Mouse (Mus musculus) intestine, embryonic 16.5 days (tissue): Measurements from ENCODE around the gene Ptpn3. TPM values are rescaled to one million over a fixed set of nuclear protein-coding genes. Genes with fewer than 3 reads are reported as not detected.

Experiments used
- ATAC-seq: fragments of 200-750 bp; cut with Nextera tagmentation; 2 replicates; pipeline ENCODE4 v1.8.0; 2017; ENCODE audit warnings: moderate TSS enrichment, moderate library complexity
- H3K27ac ChIP-seq: fragments of 300-500 bp; sonication (generic); 2 replicates; pipeline ENCODE4 v1.5.1; 2014; ENCODE audit warnings: mild to moderate bottlenecking, low read length
- H3K27me3 ChIP-seq: fragments of 300-500 bp; sonication (generic); replicated peaks from 2 replicates; pipeline ENCODE4 v1.6.1; 2014; ENCODE audit warnings: low read length, control low read depth, mixed read lengths; ENCODE audit not compliant: control insufficient read depth, insufficient read depth
- H3K36me3 ChIP-seq: fragments of 300-500 bp; sonication (generic); 2 replicates; pipeline ENCODE4 v1.6.1; 2014; ENCODE audit warnings: low read length, control low read depth; ENCODE audit not compliant: control insufficient read depth, insufficient read depth
- H3K4me1 ChIP-seq: fragments of 300-500 bp; sonication (generic); 2 replicates; pipeline ENCODE4 v1.6.1; 2014; ENCODE audit warnings: low read length, control low read depth, mixed read lengths; ENCODE audit not compliant: control insufficient read depth, insufficient read depth
- H3K4me2 ChIP-seq: fragments of 300-500 bp; sonication (generic); 2 replicates; pipeline ENCODE4 v1.6.1; 2014; ENCODE audit warnings: low read depth, low read length, control low read depth
- H3K4me3 ChIP-seq: fragments of 300-500 bp; sonication (generic); 2 replicates; pipeline ENCODE4 v1.5.1; 2014; ENCODE audit warnings: mild to moderate bottlenecking, low read length
- H3K9ac ChIP-seq: fragments of 300-500 bp; sonication (generic); 2 replicates; pipeline ENCODE4 v1.6.1; 2014; ENCODE audit warnings: low read depth, low read length
- H3K9me3 ChIP-seq: fragments of 300-500 bp; sonication (generic); 2 replicates; pipeline ENCODE4 v1.6.1; 2016; ENCODE audit warnings: low read length, control low read depth; ENCODE audit not compliant: control insufficient read depth
- WGBS: fragments of 180-500 bp; shearing (Covaris S2); extraction: QIAGEN DNeasy Blood & Tissue Kit; methylation state at CpG from one replicate; pipeline ENCODE4 v1.1.7; 2014; 5-methylcytosine and 5-hydroxymethylcytosine counted together
- polyA plus RNA-seq: library from polyadenylated mRNA; unstranded; fragments of >200 nt; fragmentation: Nextera tagmentation; extraction: Ambion mirVana; gene quantifications from 2 replicates; pipeline ENCODE4 v1.2.1, GENCODE M21; 2015

The Ptpn3 gene
- polyA plus RNA-seq, 1 experiment from 2014 or later, result 8.5 TPM

DNA sequence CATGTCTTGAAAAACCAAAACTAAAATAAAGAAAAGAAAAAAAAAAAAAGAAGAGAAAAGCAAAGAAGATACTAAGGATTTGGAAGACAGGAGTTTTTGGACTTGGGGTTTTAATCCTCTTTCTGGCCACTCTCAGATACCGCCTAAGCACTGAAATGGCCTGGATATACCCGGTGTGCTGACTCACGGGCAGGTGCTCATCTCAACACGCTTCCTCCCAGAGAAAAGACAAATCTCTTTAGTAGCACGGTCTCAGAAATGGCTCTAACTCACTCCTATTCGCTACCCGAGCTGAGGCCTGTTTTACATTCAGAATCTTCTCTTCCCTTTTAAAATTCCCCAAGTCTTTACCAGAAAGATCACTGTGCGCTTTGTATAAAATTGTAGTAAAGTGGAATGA, 44.2 kb downstream of the Ptpn3 start:
- no peak overlapping the region for H3K9ac ChIP-seq
- no peak overlapping the region for H3K27ac ChIP-seq
- 71% methylated on average over 8 of the region's 8 CpGs for WGBS
- no peak overlapping the region for H3K4me2 ChIP-seq
- ATAC-seq, result no peak
- H3K4me1 ChIP-seq, result peaks cover 5% of the 10 kb centered on the region; the same call in 1 of the 2 replicates
- no peak overlapping the region for H3K4me3 ChIP-seq
- no peaks in the 10 kb centered on the region for H3K9me3 ChIP-seq
- H3K36me3 ChIP-seq, result peaks cover 5% of the 10 kb centered on the region; the same call in 1 of the 2 replicates
- no peaks in the 10 kb centered on the region for H3K27me3 ChIP-seq

DNA sequence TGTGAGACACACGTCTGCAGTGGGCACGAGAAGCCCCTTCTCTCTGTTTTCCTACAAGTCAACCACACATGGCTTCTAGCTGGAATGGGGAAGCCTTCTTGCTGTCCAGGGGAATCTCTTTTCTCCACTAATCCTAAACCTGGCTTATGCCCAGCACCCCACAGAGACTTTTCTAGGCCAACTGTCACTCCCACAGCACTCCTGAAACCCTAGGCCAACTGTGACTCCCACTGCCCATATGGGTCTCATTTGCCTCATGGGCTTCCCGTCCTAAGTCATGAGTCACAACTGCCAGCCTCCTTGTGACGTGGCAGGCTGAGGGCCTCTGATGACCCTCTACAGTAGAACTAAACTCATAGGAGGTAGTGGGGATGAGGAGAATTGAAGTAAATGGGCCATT, 44.9 kb downstream of the Ptpn3 start:
- Histone ChIP-seq H3K4me1 (peaks cover 5% of the 10 kb centered on the region; the same call in 1 of the 2 replicates), H3K36me3 (peaks cover 5% of the 10 kb centered on the region; the same call in 1 of the 2 replicates), H3K4me3 (no peak overlapping the region), H3K27ac (no peak overlapping the region), H3K9ac (no peak overlapping the region), H3K27me3 (no peaks in the 10 kb centered on the region), H3K4me2 (no peak overlapping the region), H3K9me3 (no peaks in the 10 kb centered on the region)
- WGBS, result 77% methylated on average over 4 of the region's 4 CpGs
- no peak for ATAC-seq

- no peak overlapping the region for H3K27ac ChIP-seq
- no peaks in the 10 kb centered on the region for H3K36me3 ChIP-seq
- WGBS, result 70% methylated on average over 6 of the region's 6 CpGs
- H3K4me1 ChIP-seq, result peaks cover 5% of the 10 kb centered on the region; the same call in 1 of the 2 replicates
- H3K27me3 ChIP-seq, result no peaks in the 10 kb centered on the region
- H3K4me2 ChIP-seq, result no peak overlapping the region
- H3K9me3 ChIP-seq, result no peaks in the 10 kb centered on the region
- no peak for ATAC-seq
- no peak overlapping the region for H3K4me3 ChIP-seq
- H3K9ac ChIP-seq, result no peak overlapping the region
Observed at GRCm38 (mm10) chr4:57254412-57254811, 47.2 kb downstream of the Ptpn3 start.

DNA sequence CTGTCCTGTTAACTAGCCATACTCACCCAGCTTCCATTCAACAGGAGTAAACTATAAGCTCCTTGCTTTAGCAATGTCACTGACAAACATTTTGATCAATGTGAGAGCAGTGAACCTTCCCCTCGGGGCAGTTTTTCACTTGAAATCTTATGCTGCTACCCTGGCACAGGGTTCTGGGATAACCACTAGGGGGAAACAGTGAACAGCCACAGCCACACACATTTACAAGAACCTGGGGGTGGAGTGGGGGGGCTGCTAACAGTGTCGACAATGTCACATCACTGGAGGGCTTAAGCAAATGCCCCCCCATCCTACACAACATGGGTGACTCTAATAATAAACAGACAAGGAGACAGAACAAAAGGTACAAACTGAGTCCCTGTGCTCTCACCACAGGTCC, 51.0 kb downstream of the Ptpn3 start:
- WGBS, result 20% methylated on average over 2 of the region's 2 CpGs
- Histone ChIP-seq H3K36me3 (no peaks in the 10 kb centered on the region), H3K4me1 (no peaks in the 10 kb centered on the region), H3K27me3 (no peaks in the 10 kb centered on the region), H3K9me3 (no peaks in the 10 kb centered on the region), H3K4me2 (no peak overlapping the region), H3K9ac (no peak overlapping the region), H3K27ac (no peak overlapping the region), H3K4me3 (no peak overlapping the region)
- ATAC-seq, result no peak

DNA sequence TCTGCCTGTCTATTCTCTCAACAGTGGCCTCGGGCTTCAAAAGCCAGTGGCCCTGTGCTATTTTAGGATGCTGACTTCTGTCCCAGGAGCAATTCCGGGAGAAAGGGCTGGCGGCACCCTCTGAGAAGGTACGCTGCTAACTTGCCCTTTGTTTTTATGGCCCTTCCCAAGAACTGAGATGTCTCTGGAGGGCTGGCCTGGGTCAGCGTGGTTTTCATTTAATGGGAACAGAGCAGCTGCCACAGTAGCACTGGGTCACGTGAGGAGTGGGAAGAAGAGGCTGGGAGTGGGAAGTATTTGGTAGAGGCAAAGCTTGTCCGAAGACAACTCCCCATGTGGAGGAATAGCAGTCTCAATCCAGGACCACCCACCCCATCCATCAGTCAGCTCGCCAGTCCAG, 52.5 kb downstream of the Ptpn3 start:
- Histone ChIP-seq H3K27me3 (no peaks in the 10 kb centered on the region), H3K9me3 (no peaks in the 10 kb centered on the region), H3K4me2 (no peak overlapping the region), H3K4me1 (no peaks in the 10 kb centered on the region), H3K36me3 (no peaks in the 10 kb centered on the region), H3K4me3 (no peak overlapping the region), H3K27ac (no peak overlapping the region), H3K9ac (no peak overlapping the region)
- WGBS, result 42% methylated on average over 8 of the region's 8 CpGs
- no peak for ATAC-seq

DNA sequence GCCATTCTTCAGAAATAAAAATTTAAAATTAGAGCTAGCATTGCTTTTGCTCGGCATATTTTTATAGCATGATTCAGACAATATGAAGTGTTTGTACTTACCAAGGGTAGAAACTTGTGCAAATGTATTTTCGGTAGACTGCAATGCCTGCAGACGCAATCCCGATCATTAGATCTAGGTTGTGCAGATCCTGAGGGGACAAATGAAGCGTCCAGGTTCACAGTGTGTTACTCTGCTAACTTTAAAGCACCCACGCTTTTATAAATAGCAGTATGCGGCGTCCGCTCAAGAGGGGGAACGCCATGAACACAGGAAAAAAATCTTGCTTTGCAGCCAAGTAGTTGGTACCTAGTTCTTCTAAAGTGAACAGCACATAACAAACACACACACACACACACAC, 56.8 kb downstream of the Ptpn3 start:
- 88% methylated on average over 10 of the region's 10 CpGs for WGBS

GRCm38 (mm10) chr4:57243312-57243711, 58.3 kb downstream of the Ptpn3 start:
- no peak for ATAC-seq
- H3K27ac ChIP-seq, result no peak overlapping the region
- no peaks in the 10 kb centered on the region for H3K36me3 ChIP-seq
- H3K4me3 ChIP-seq, result no peak overlapping the region
- WGBS, result 68% methylated on average over 11 of the region's 11 CpGs
- no peaks in the 10 kb centered on the region for H3K9me3 ChIP-seq
- no peak overlapping the region for H3K9ac ChIP-seq
- H3K4me2 ChIP-seq, result no peak overlapping the region
- 0 out of 2 replicates have a peak, but pooled peaks cover 8% of the 10 kb centered on the region for H3K4me1 ChIP-seq
- no peaks in the 10 kb centered on the region for H3K27me3 ChIP-seq

More for the DNA sequence above, 56.8 kb downstream of the Ptpn3 start:
- Histone ChIP-seq H3K4me3 (no peak overlapping the region), H3K4me1 (0 out of 2 replicates have a peak, but pooled peaks cover 1% of the 10 kb centered on the region), H3K9me3 (no peaks in the 10 kb centered on the region), H3K27me3 (no peaks in the 10 kb centered on the region), H3K27ac (no peak overlapping the region), H3K36me3 (no peaks in the 10 kb centered on the region), H3K4me2 (no peak overlapping the region), H3K9ac (no peak overlapping the region)
- no peak for ATAC-seq

DNA sequence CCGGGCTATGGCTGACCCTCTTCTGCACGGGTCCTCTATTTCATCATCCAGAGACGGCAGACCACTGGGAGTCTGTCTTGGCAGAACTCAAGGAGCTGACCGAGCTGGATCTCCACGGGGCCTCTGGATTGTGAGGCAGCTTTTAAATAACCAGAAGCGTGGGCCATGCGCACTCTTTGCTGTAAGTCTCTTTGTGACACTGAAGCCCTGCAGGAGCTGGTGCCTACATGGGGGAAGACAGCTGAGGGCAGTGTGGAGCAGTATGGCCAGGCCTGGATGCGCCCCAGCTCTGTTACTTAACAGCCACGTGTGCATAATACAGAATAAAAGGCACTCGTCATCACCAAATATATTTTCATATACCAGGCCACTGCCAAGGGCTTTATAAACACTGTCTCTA, 60.7 kb downstream of the Ptpn3 start:
- H3K4me1 ChIP-seq, result 0 out of 2 replicates have a peak, but pooled peaks cover 8% of the 10 kb centered on the region
- H3K27me3 ChIP-seq, result no peaks in the 10 kb centered on the region
- H3K9me3 ChIP-seq, result no peaks in the 10 kb centered on the region
- no peak overlapping the region for H3K27ac ChIP-seq
- ATAC-seq, result no peak
- no peak overlapping the region for H3K9ac ChIP-seq
- 75% methylated on average over 10 of the region's 10 CpGs for WGBS
- H3K4me2 ChIP-seq, result no peak overlapping the region
- no peaks in the 10 kb centered on the region for H3K36me3 ChIP-seq
- no peak overlapping the region for H3K4me3 ChIP-seq

DNA sequence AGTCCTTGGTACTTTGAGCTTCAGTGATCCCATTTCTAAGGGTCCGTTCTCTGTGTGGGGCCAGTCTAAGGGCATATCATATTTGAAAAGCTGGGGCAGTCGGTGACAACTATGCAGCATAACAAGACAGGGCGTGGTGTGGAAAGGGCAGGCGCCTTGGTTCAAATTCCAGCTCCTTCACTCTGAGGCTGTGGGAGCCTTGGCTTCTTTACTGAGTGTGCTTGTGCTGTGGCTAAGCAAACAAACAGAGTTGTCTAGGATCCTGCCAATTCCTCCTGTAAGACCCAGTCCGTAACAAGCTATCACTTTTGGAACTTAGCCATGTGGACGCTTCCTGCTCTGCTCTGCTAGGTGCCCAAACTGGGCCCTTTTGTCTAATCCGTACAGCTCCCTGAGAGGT, 61.5 kb downstream of the Ptpn3 start:
- peak overlapping the region; percentile 72 for H3K27ac ChIP-seq
- H3K27me3 ChIP-seq, result no peaks in the 10 kb centered on the region
- WGBS, result 54% methylated on average over 7 of the region's 7 CpGs
- peak; percentile 89 for ATAC-seq
- H3K4me1 ChIP-seq, result 0 out of 2 replicates have a peak, but pooled peaks cover 8% of the 10 kb centered on the region
- no peaks in the 10 kb centered on the region for H3K36me3 ChIP-seq
- no peak overlapping the region for H3K4me3 ChIP-seq
- H3K9ac ChIP-seq, result no peak overlapping the region
- no peaks in the 10 kb centered on the region for H3K9me3 ChIP-seq
- H3K4me2 ChIP-seq, result no peak overlapping the region

- no peak for ATAC-seq
- no peaks in the 10 kb centered on the region for H3K9me3 ChIP-seq
- H3K27me3 ChIP-seq, result no peaks in the 10 kb centered on the region
- no peaks in the 10 kb centered on the region for H3K36me3 ChIP-seq
- H3K27ac ChIP-seq, result no peak overlapping the region
- no peak overlapping the region for H3K4me3 ChIP-seq
- H3K4me1 ChIP-seq, result 0 out of 2 replicates have a peak, but pooled peaks cover 8% of the 10 kb centered on the region
- 60% methylated on average over 6 of the region's 6 CpGs for WGBS
- no peak overlapping the region for H3K4me2 ChIP-seq
- H3K9ac ChIP-seq, result no peak overlapping the region
Observed at GRCm38 (mm10) chr4:57239112-57239511, 62.5 kb downstream of the Ptpn3 start.
